Mouse (Mus musculus): Measurements from ENCODE around the gene Ets2.

Ets2 gene

GRCm38 (mm10) chr16:95701802-95702561, at the start of gene Ets2:
TSS of gene Ets2 (plus strand) at chr16:95702075.
- DNase-seq, result peak; percentile 90 to 92

GRCm38 (mm10) chr16:95654204-95654611, 47.7 kb upstream of the Ets2 start:
- no peak for DNase-seq

GRCm38 (mm10) chr16:95656535-95656934, 45.3 kb upstream of the Ets2 start:
- no peak for DNase-seq

GRCm38 (mm10) chr16:95657187-95657586, 44.7 kb upstream of the Ets2 start:
- DNase-seq, result no peak

- DNase-seq, result no peak
These were observed 44.1 kb upstream of the Ets2 start for GRCm38 (mm10) chr16:95657756-95658155.

- peak; percentile 83 to 85 for DNase-seq
These were observed 42.9 kb upstream of the Ets2 start for GRCm38 (mm10) chr16:95658836-95659430.

GRCm38 (mm10) chr16:95659461-95659860, 42.4 kb upstream of the Ets2 start:
- no peak for DNase-seq

GRCm38 (mm10) chr16:95660909-95661308, 41.0 kb upstream of the Ets2 start:
- DNase-seq, result no peak

GRCm38 (mm10) chr16:95665472-95666131, 36.3 kb upstream of the Ets2 start:
- no peak for DNase-seq

GRCm38 (mm10) chr16:95666288-95666687, 35.6 kb upstream of the Ets2 start:
- no peak for DNase-seq

GRCm38 (mm10) chr16:95667395-95668150, 34.3 kb upstream of the Ets2 start:
- DNase-seq, result no peak

GRCm38 (mm10) chr16:95668151-95668993, 33.5 kb upstream of the Ets2 start:
- DNase-seq, result no peak

GRCm38 (mm10) chr16:95674452-95674921, 27.4 kb upstream of the Ets2 start:
- DNase-seq, result no peak

- DNase-seq, result no peak
These were observed 26.7 kb upstream of the Ets2 start for GRCm38 (mm10) chr16:95675212-95675611.

- no peak for DNase-seq
These were observed 25.2 kb upstream of the Ets2 start for GRCm38 (mm10) chr16:95676668-95677067.

- no peak for DNase-seq
These were observed 19.4 kb upstream of the Ets2 start for GRCm38 (mm10) chr16:95682431-95682892.

GRCm38 (mm10) chr16:95685807-95686206, 16.1 kb upstream of the Ets2 start:
- DNase-seq, result no peak

- DNase-seq, result no peak
These were observed 15.6 kb upstream of the Ets2 start for GRCm38 (mm10) chr16:95686246-95686645.

GRCm38 (mm10) chr16:95686901-95687300, 15.0 kb upstream of the Ets2 start:
- no peak for DNase-seq

- no peak for DNase-seq
These were observed 13.9 kb upstream of the Ets2 start for GRCm38 (mm10) chr16:95688010-95688409.

GRCm38 (mm10) chr16:95696599-95696998, 5.3 kb upstream of the Ets2 start:
- DNase-seq, result no peak

- no peak for DNase-seq
These were observed 2.2 kb upstream of the Ets2 start for GRCm38 (mm10) chr16:95699721-95700120.
